Mouse (Mus musculus): ENCODE results near the gene Efcab14.

- no peak for TF ChIP-seq CTCF (IDR thresholded peaks at IDR 0.05)
- TF ChIP-seq EP300 (IDR thresholded peaks at IDR 0.05) = no peak
Measured at GRCm38 (mm10) chr4:115780918-115781317, 43.4 kb downstream of the Efcab14 start, which contains the start of gene Tex38.

All from lung, postnatal 0 days (tissue).